ENCODE assay signal across 19 mouse cellular contexts in the genomic region with DNA sequence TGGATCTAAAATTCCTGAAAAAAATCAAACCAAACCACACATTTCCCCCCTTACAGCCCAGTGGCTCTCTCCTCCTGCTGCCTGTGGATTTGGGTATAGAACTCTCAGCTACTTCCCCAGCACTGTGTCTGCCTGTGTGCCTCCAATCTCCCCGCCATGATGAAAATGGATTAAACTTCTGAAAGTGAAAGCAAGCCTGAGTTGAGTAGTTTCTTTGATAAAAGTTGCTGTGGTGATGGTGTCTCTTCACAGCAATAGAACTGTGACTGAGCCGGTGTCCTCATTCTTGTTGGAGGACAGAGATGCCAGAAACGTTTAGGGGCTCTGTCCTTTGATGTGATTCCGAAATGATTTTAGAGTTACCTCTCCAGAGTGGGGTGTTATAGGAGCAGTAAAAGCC. TPM values are rescaled to one million over a fixed set of nuclear protein-coding genes. Genes with fewer than 3 reads are reported as not detected.
A peak's percentile ranks its signal among the peaks of the same experiment; 100 is the strongest.
DNase-seq lines count a peak whose midpoint lies in the region; ATAC-seq lines count a peak whose summit lies in the region.
"Had no signal": no experiment of that assay in that cellular context is flagged by ENCODE, and none has a peak within 500 bp of the region (broad histone marks: within the 10 kb centered on the region; RNA-seq: fewer than 3 reads in every experiment).

No protein-coding gene starts in this region.

- DNase-seq in T-cell, adult 2 months (ENCODE audit: low spot score): peak; percentile 15
- no peak for DNase-seq in heart, adult 18-20 months
- no peak for DNase-seq in cerebellum, postnatal 36 days
- no peak for DNase-seq in left cerebral cortex, postnatal 14 days (ENCODE audit: low spot score in 2 of 2)
- DNase-seq: adrenal gland, postnatal 10 days; adrenal gland, postnatal 36 days; B cell, adult 2 months; cerebellum, adult 11 months; cerebellum, adult 2 months; cerebellum, adult 9-11 months; cerebellum, postnatal 25 days; embryo, embryonic 11 days; gastrocnemius, postnatal 25 days; heart, adult 2 months; kidney, adult 18-20 months had no signal

- peak; percentile 75 for ATAC-seq in CD4-positive, CD25-positive, alpha-beta regulatory T cell, adult 4 months
- ATAC-seq in inflammation-experienced regulatory T-cells, adult 6 months: peak; percentile 50
- ATAC-seq: forebrain, embryonic 15.5 days; intestine, embryonic 16.5 days had no signal

- intact Hi-C loops in left cerebral cortex, postnatal 14 days (cut with DNase I): no loop called here

RNA-seq across cellular contexts. Expression of a gene that starts 4.9 kb away (rescaled TPM):
- 100 to 1,000 TPM; 187 to 284 TPM for polyA plus RNA-seq in CD4-positive, CD25-positive, alpha-beta regulatory T cell, adult 4 months (2017; shearing (Covaris generic))
- 100 to 1,000 TPM; 197 to 297 (median 271) TPM for polyA plus RNA-seq in inflammation-experienced regulatory T-cells, adult 6 months (2017; shearing (Covaris generic))
- 10 to 100 TPM; 32.7 to 35.3 TPM for total RNA-seq in heart, adult 18-20 months (2021)
- 10 to 100 TPM; 22.6 to 27.0 TPM for total RNA-seq in left cerebral cortex, postnatal 14 days (2021)

RNA-seq across cellular contexts. Expression of a gene that starts 39.9 kb away (rescaled TPM):
- polyA plus RNA-seq in CD4-positive, CD25-positive, alpha-beta regulatory T cell, adult 4 months (2017; shearing (Covaris generic)): 1 to 10 TPM; 3.8 to 4.2 TPM
- 1 to 10 TPM; 2.4 to 3.1 (median 2.6) TPM for polyA plus RNA-seq in inflammation-experienced regulatory T-cells, adult 6 months (2017; shearing (Covaris generic))
- 1 to 10 TPM; 3.7 to 6.4 TPM for total RNA-seq in heart, adult 18-20 months (2021)
- total RNA-seq in left cerebral cortex, postnatal 14 days (2021): 10 to 100 TPM; 10.3 to 10.8 TPM
